Mouse (Mus musculus): ENCODE results near the gene Irf2bp1. TPM values are rescaled to one million over a fixed set of nuclear protein-coding genes. Genes with fewer than 3 reads are reported as not detected.
A peak's percentile ranks its signal among the peaks of the same experiment; 100 is the strongest.

The Irf2bp1 gene
- polyA plus RNA-seq, 1 experiment from 2014 or later, result 29.4 TPM

DNA sequence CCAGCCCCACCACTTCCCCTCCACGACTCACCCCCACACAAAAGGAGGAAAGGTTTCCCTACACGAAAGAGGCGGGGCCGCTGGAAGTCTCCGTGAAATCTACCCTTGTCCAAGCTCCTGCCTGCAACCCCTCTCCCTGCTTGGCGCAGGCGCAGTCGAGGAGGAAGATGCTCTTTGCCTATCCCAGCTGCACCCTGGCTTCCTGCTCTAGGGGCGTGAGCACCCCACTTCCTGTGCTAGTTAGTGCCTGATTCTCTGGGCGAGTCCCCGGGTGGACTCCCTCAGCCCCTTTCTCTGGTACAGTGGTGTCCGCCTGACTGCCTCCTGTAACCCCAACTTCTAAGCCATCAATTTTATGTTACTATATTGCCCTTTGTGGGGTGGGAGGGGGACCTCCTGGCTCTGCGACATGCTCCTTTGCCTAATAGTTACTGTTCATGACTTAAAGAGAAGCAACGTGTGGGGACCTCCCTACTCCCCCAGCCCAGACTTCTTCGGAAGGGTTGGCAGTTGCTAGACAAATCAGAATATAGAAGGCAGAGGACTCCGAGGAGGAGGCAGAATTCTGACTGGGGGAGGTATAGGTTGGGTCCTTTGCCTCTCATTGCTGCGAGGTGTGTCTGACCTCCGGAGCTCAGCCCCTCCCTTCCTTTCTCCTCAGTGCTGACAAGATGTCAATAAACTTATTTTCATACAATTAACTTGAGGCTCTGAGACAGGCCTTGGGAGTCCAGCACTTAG is 2.6 kb upstream of the Irf2bp1 start:
- ATAC-seq, result no peak
- H3K27ac ChIP-seq, result no peak overlapping the region
- peaks cover 50% of the 10 kb centered on the region for H3K4me1 ChIP-seq (replicated peaks)
- peaks cover 25% of the 10 kb centered on the region for H3K36me3 ChIP-seq
- H3K9me3 ChIP-seq, result no peaks in the 10 kb centered on the region
- 44% methylated on average over 18 of the region's 18 CpGs for WGBS
- H3K4me3 ChIP-seq (replicated peaks), result peak overlapping the region; percentile 28
- peak overlapping the region; percentile 55; the same call in 1 of the 2 replicates for H3K9ac ChIP-seq (replicated peaks)
- no peaks in the 10 kb centered on the region for H3K27me3 ChIP-seq
- peak overlapping the region; percentile 45 for H3K4me2 ChIP-seq (replicated peaks)

DNA sequence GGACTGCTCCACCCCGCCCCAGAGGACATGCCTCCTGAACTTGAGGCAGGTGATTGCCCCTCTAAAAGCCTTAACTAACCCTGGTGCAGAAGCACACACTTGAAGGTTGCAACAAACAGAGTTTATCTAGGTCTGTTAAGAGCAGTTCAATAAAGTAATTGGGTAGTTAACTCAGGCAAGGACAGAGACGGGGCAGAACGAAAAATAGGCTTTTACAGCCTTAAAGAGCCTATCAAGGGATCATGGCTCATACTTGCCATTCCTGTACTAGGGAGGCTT is 2.1 kb upstream of the Irf2bp1 start:
- no peak overlapping the region for H3K9ac ChIP-seq (replicated peaks)
- ATAC-seq, result no peak
- H3K36me3 ChIP-seq, result peaks cover 22% of the 10 kb centered on the region
- H3K27ac ChIP-seq, result no peak overlapping the region
- H3K27me3 ChIP-seq, result no peaks in the 10 kb centered on the region
- H3K4me3 ChIP-seq (replicated peaks), result no peak overlapping the region
- no peaks in the 10 kb centered on the region for H3K9me3 ChIP-seq
- H3K4me1 ChIP-seq (replicated peaks), result peaks cover 54% of the 10 kb centered on the region
- WGBS, result 72% methylated on average over 3 of the region's 3 CpGs
- H3K4me2 ChIP-seq (replicated peaks), result no peak overlapping the region

DNA sequence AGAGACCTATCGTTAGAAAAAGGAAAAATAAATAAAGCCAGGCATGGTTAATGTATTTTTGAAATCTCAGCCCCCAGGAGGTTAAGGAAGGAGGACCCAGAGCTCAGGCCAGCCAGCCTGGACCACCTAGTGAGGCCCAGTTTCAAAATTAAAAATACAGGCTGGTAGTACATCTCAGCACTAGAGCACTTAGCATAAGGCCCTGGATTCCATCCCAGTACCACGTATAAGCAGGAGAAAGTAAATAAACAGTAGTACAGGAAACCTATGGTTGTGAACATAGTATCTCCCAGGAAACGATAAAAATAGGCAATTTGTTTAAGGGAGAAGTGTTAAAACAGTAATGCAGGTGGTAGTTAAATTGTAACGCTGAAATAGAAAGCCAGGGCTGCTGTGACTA is 1.7 kb upstream of the Irf2bp1 start:
- WGBS, result 52% methylated on average over 4 of the region's 4 CpGs
- Histone ChIP-seq H3K36me3 (peaks cover 25% of the 10 kb centered on the region), H3K4me3 (replicated peaks) (peak overlapping the region; percentile 37), H3K27ac (peak overlapping the region; percentile 5; the same call in 1 of the 2 replicates), H3K27me3 (no peaks in the 10 kb centered on the region), H3K9me3 (no peaks in the 10 kb centered on the region), H3K9ac (replicated peaks) (peak overlapping the region; percentile 75), H3K4me2 (replicated peaks) (peak overlapping the region; percentile 67), H3K4me1 (replicated peaks) (peaks cover 58% of the 10 kb centered on the region)
- ATAC-seq, result no peak

DNA sequence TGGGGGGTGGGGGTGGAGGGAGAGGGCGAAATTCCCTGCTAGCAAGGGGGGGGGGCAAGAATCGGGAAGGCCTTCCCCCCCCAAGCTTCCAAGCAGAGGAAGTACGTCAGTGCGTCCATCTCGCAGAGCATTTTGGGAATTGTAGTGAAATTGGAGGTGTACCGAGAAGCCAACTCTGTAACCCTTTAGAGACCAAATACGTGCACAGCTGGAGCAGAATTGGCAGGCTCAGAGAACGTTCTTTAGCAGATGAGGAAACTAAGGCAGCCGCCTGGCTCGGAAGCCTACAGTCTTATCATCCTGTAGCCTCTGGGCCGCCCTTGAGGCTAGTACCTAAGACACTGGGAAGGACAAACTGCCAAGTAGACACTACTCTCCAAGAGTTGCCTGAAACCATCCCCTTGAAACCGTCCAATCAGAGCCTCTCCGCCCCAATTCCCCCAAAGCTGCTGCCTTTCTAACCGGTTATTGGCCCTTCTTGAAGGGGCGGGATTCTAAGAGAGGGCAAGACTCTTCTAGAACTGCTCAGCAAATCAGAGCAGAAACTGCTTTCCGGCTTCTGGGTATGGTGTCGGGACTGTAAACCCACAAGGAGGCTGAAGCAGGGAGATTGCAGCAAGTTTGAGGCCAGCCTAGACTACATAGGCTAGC is 871 bp upstream of the Irf2bp1 start:
- no peaks in the 10 kb centered on the region for H3K9me3 ChIP-seq
- H3K9ac ChIP-seq (replicated peaks), result peak overlapping the region; percentile 75
- peak overlapping the region; percentile 19; the same call in 1 of the 2 replicates for H3K27ac ChIP-seq
- H3K4me1 ChIP-seq (replicated peaks), result peaks cover 66% of the 10 kb centered on the region
- H3K36me3 ChIP-seq, result peaks cover 29% of the 10 kb centered on the region
- H3K4me3 ChIP-seq (replicated peaks), result peak overlapping the region; percentile 37
- peak overlapping the region; percentile 67 for H3K4me2 ChIP-seq (replicated peaks)
- 3% methylated on average over 17 of the region's 17 CpGs for WGBS
- no peaks in the 10 kb centered on the region for H3K27me3 ChIP-seq
- peak; percentile 54 for ATAC-seq

DNA sequence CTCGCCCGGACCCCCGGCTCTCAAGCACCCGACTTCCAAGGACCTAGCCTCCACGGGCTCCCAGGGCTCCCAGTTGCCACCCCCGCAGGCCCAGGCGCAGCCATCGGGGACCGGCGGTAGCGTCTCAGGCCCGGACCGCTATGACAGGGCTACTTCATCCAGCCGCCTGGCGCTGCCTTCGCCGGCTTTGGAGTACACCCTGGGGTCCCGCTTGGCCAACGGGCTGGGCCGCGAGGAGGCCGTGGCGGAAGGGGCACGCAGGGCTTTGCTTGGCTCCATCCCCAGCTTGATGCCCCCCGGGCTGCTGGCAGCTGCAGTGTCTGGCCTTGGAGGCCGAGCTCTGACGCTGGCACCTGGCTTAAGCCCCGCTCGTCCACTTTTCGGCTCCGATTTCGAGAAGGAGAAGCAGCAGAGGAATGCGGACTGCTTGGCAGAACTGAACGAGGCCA is 811 bp downstream of the Irf2bp1 start:
- 9% methylated on average over 30 of the region's 34 CpGs for WGBS
- Histone ChIP-seq H3K4me1 (replicated peaks) (peaks cover 53% of the 10 kb centered on the region), H3K27ac (peak overlapping the region; percentile 95), H3K27me3 (no peaks in the 10 kb centered on the region), H3K36me3 (peaks cover 29% of the 10 kb centered on the region), H3K4me2 (replicated peaks) (peak overlapping the region; percentile 100), H3K9ac (replicated peaks) (peak overlapping the region; percentile 98), H3K9me3 (no peaks in the 10 kb centered on the region), H3K4me3 (replicated peaks) (peak overlapping the region; percentile 94)
- ATAC-seq, result 0 out of 2 replicates have a peak, but pooled peaks have one; percentile 2

DNA sequence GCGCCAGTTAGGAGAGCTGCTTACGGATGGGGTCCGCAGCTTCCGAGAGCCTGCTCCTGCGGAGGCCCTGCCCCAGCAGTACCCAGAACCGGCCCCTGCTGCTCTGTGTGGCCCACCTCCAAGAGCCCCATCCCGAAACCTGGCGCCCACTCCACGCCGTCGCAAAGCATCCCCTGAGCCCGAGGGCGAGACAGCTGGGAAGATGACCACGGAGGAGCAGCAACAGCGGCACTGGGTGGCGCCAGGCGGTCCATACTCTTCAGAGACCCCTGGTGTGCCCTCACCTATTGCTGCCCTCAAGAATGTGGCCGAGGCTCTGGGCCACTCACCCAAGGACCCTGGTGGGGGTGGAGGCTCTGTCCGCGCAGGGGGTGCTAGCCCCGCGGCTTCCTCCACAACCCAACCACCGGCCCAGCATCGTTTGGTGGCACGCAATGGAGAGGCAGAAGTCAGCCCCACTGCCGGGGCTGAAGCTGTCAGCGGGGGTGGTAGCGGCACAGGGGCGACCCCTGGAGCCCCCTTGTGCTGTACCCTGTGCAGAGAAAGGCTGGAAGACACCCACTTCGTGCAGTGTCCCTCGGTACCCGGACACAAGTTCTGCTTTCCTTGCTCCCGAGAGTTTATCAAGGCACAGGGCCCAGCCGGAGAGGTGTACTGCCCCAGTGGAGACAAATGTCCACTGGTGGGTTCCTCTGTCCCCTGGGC is 1.7 kb downstream of the Irf2bp1 start:
- Histone ChIP-seq H3K4me1 (replicated peaks) (peaks cover 46% of the 10 kb centered on the region), H3K36me3 (peaks cover 27% of the 10 kb centered on the region), H3K4me3 (replicated peaks) (peak overlapping the region; percentile 94), H3K4me2 (replicated peaks) (peak overlapping the region; percentile 100), H3K27me3 (no peaks in the 10 kb centered on the region), H3K27ac (no peak overlapping the region), H3K9ac (replicated peaks) (peak overlapping the region; percentile 98), H3K9me3 (no peaks in the 10 kb centered on the region)
- ATAC-seq, result no peak
- 83% methylated on average over 34 of the region's 34 CpGs for WGBS

DNA sequence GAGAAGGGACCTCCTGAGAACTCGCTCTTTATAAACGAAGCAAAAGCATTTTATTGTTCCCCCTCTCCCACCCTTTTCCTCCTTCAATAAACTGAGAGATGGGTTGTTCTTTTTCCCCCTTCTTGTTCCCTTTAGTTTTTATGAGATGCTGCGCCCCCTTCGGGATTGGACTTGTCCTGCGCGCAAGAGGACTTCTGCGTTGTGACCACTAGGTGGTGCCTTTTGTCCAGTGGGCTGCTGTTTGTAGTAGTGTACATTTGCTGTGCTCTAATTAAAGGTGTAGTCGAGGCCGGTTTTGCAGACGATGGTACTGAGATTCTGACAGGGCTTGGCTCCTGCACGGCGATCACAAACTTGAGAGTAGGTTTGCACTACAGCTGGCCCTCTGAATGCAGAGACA is 2.6 kb downstream of the Irf2bp1 start:
- 6% methylated on average over 12 of the region's 12 CpGs for WGBS
- Histone ChIP-seq H3K4me3 (replicated peaks) (peak overlapping the region; percentile 94; the same call in 1 of the 2 replicates), H3K4me1 (replicated peaks) (peaks cover 46% of the 10 kb centered on the region), H3K27ac (no peak overlapping the region), H3K27me3 (no peaks in the 10 kb centered on the region), H3K36me3 (peaks cover 21% of the 10 kb centered on the region), H3K9me3 (no peaks in the 10 kb centered on the region), H3K9ac (replicated peaks) (no peak overlapping the region), H3K4me2 (replicated peaks) (peak overlapping the region; percentile 100)
- ATAC-seq, result no peak

DNA sequence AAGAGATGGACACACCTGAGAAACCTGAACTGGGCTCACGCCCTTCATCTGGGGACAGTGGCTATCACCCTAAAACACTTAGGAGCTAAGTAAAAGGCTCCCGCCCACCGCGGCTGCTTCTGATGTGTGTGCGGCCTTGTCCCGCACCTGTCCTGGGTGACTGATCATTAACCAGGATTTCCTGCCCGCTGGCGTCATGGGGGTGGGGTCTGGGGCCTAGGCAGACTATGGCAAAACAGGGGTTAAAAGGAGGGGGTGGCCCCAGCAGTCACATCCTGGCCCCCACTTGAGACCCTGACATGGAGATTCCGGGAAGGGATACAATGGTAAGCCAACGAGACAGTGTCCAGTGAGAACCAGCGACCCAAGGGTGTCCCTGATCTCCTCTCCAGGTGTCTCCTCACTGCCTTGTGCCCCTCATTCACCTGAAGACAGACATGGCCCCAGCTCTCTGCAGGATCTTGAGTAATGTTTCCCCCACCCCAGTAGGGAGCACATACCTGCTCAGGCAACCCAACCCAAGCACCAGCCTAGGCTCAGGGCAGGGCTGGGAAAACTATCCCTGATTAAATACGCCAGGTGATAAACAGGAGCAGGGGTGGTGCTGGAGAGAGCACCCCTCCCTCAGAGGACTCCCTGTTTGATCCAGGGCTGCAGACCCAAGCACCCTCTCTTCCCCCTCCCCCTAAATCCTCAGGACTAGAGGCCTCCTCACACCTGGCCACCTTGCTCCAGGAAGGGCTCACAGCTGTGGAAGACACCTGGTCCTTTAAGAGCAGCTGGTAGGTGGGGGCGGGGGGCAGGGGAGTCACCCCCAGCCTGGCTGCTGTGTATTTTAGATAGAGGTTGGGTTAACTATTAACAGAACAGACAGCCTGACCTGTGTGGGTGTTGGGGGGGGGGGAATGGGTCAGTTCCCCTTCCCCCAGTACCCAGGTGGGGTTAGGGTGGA is 3.5 kb downstream of the Irf2bp1 start:
- Histone ChIP-seq H3K4me2 (replicated peaks) (0 out of 2 replicates have a peak overlapping the region, but pooled peaks have one; percentile 100), H3K27me3 (no peaks in the 10 kb centered on the region), H3K36me3 (peaks cover 21% of the 10 kb centered on the region), H3K27ac (no peak overlapping the region), H3K4me3 (replicated peaks) (no peak overlapping the region), H3K9me3 (no peaks in the 10 kb centered on the region), H3K4me1 (replicated peaks) (peaks cover 51% of the 10 kb centered on the region), H3K9ac (replicated peaks) (no peak overlapping the region)
- no peak for ATAC-seq
- WGBS, result 80% methylated on average over 13 of the region's 13 CpGs

DNA sequence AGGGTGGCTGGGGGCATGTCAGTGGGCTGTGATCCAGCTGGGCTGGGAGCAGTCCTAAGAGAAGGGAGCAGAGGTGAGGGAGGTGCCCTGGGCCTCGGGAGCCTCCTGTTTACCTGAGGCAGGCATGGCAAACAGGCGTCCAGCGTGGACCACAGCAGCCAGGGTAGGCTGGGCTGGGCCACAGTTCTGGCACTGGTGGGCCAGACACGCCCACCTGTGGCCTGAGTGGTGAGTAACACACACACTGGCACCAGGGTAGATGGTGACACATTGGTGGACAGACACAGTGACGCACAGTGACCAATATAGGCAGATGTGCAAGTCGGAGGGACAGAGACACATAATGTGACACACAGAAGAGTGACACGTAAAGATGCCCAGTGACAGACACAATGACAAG is 6.7 kb downstream of the Irf2bp1 start:
- no peak overlapping the region for H3K4me2 ChIP-seq (replicated peaks)
- no peak overlapping the region for H3K27ac ChIP-seq
- no peak overlapping the region for H3K4me3 ChIP-seq (replicated peaks)
- no peak for ATAC-seq
- H3K27me3 ChIP-seq, result no peaks in the 10 kb centered on the region
- peaks cover 15% of the 10 kb centered on the region for H3K36me3 ChIP-seq
- H3K9me3 ChIP-seq, result no peaks in the 10 kb centered on the region
- 81% methylated on average over 7 of the region's 7 CpGs for WGBS
- peaks cover 34% of the 10 kb centered on the region for H3K4me1 ChIP-seq (replicated peaks)
- no peak overlapping the region for H3K9ac ChIP-seq (replicated peaks)

DNA sequence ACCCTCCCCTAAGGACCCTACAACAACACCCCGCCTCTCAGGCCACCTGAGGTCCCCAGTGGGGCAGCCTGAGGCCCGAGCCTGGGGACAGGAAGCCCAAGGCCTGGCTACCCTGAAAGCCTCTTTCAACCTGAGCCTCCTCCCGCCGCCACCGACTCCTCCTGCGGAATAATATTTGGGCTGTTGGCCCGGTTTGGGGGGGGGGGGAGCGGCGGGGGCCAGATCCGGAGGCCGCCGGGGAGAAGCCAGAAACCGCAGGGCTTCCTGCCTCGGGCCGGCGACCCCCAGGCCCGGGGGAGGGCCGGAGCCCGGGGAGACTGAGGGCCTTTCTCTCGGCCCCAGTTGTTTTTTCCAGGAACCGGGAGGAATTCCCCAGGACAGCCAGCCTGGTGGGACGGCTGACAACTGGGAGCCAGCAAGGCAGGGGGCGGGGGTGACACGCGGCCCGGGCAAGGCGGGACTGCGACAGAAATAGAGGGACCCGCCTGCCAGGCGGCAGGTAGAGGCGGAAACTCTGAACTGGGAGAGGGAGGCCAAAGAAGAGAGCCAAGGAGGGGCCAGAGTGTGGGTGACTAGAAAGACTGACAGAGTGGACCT is 8.3 kb downstream of the Irf2bp1 start:
- H3K27me3 ChIP-seq, result no peaks in the 10 kb centered on the region
- H3K4me3 ChIP-seq (replicated peaks), result peak overlapping the region; percentile 28
- 0 out of 2 replicates have a peak, but pooled peaks have one; percentile 19 for ATAC-seq
- peaks cover 3% of the 10 kb centered on the region for H3K36me3 ChIP-seq
- H3K9ac ChIP-seq (replicated peaks), result peak overlapping the region; percentile 58
- 4% methylated on average over 27 of the region's 31 CpGs for WGBS
- H3K9me3 ChIP-seq, result no peaks in the 10 kb centered on the region
- no peak overlapping the region for H3K27ac ChIP-seq
- H3K4me2 ChIP-seq (replicated peaks), result peak overlapping the region; percentile 52
- peaks cover 20% of the 10 kb centered on the region for H3K4me1 ChIP-seq (replicated peaks)

DNA sequence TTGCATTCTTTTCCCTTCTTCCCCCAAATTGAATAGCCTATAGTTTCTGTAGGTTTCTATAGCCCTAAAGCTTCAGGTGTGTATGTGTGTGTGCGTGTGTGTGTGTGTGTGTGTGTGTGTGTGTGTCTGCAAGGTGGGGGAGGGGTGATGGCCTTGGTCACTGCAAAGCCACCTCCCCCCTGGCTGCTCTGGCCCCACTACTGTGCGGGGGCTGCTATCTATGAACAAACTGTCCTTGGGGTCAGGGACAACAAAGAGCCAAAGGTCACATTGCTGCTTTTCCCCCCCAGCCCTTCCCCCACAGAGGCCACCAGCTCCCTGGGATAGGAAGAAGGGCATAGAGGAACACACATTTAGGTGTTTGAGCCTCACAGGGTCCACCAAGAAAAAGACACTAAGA is 9.0 kb downstream of the Irf2bp1 start:
- no peak for ATAC-seq
- Histone ChIP-seq H3K4me1 (replicated peaks) (peaks cover 13% of the 10 kb centered on the region), H3K9me3 (no peaks in the 10 kb centered on the region), H3K27me3 (no peaks in the 10 kb centered on the region), H3K27ac (no peak overlapping the region), H3K36me3 (no peaks in the 10 kb centered on the region), H3K9ac (replicated peaks) (no peak overlapping the region), H3K4me2 (replicated peaks) (no peak overlapping the region), H3K4me3 (replicated peaks) (no peak overlapping the region)
- WGBS, result 55% methylated on average over 2 of the region's 2 CpGs
